Mouse (Mus musculus): ENCODE data around the gene Pde4b. TPM values are rescaled to one million over a fixed set of nuclear protein-coding genes. Genes with fewer than 3 reads are reported as not detected.

The Pde4b gene
- polyA plus RNA-seq, 1 experiment, result 14.3 TPM

- no peak for DNase-seq (ENCODE audit: low read depth in 1 of 2, low spot score in 2 of 2)
- Histone ChIP-seq H3K27me3 (ENCODE audit: control insufficient read depth, insufficient read depth, low read length) (no peaks in the 10 kb centered on the region), H3K36me3 (ENCODE audit: control insufficient read depth, insufficient read depth, low read length) (no peaks in the 10 kb centered on the region), H3K27ac (ENCODE audit: insufficient read depth, low read length) (no peak overlapping the region), H3K4me3 (ENCODE audit: extremely low read depth, insufficient read depth, insufficient read length) (no peak overlapping the region), H3K4me1 (ENCODE audit: control insufficient read depth, insufficient read depth, insufficient read length) (no peaks in the 10 kb centered on the region)
- 68% methylated on average over 9 of the region's 9 CpGs for WGBS
- TF ChIP-seq POLR2A (IDR thresholded peaks at IDR 0.05; ENCODE audit: low read depth, low read length) (no peak), CTCF (IDR thresholded peaks at IDR 0.05; ENCODE audit: extremely low read depth, insufficient read depth, insufficient read length, insufficient replicate concordance) (no peak)
Measured at GRCm38 (mm10) chr4:102432040-102432782, 344.9 kb downstream of the Pde4b start.

DNA sequence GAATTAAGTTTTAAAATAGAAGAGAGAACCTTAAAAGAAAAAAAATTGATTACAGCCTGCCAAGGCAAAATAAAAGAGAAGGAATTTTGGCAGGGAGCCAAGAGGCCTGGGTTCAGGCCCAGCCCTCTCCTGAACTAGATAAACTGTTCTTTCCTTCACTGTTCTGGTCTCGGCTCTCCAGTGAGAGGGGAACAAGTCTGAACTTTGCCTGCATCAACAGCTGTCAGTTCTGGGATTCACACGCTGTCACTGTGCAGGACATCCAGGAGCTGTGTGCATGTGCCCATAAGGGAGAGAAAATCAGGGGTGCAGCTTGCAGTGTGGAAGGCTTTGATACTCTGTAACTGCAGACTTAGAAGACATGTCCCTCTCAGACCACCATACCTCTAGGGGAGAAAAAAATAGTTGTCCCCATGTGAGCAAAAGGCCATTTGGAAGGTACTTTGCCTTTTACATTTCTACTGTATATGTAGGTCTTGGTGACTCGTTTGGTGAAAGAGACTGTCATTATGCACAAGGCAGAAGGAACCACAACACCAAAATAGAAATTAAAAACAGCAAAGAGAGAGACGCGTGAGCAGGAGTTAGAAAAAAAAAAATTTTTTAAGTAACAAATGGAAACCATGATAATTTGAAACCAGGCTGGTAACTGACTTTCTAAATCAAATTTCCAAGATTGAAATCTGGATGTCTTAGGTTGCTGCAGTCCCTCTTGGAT lies 352.2 kb downstream of the Pde4b start:
- no peaks in the 10 kb centered on the region for H3K4me1 ChIP-seq (ENCODE audit: control insufficient read depth, insufficient read depth, insufficient read length)
- TF ChIP-seq POLR2A (IDR thresholded peaks at IDR 0.05; ENCODE audit: low read depth, low read length) (no peak), CTCF (IDR thresholded peaks at IDR 0.05; ENCODE audit: extremely low read depth, insufficient read depth, insufficient read length, insufficient replicate concordance) (no peak)
- no peak overlapping the region for H3K4me3 ChIP-seq (ENCODE audit: extremely low read depth, insufficient read depth, insufficient read length)
- no peak overlapping the region for H3K27ac ChIP-seq (ENCODE audit: insufficient read depth, low read length)
- 78% methylated on average over 5 of the region's 5 CpGs for WGBS
- no peaks in the 10 kb centered on the region for H3K36me3 ChIP-seq (ENCODE audit: control insufficient read depth, insufficient read depth, low read length)
- H3K27me3 ChIP-seq (ENCODE audit: control insufficient read depth, insufficient read depth, low read length), result no peaks in the 10 kb centered on the region
- no peak for DNase-seq (ENCODE audit: low read depth in 1 of 2, low spot score in 2 of 2)

DNA sequence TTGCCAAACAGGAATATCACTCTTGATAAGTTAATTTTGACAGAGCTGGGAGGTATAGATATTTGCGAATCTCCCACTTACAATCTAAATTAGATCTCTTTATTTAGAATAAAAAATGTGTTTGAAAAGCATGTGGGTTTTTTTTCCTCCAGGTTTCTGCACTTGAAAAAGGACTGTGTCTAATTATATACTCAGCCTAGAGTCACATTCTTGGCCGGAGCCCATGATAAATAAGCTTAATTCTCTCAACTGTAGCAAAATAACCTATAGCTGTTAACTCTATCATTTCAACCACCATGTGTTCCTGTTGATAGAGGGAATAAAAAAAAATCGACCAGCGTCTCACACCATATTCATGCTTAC lies 352.8 kb downstream of the Pde4b start:
- no peak overlapping the region for H3K27ac ChIP-seq (ENCODE audit: insufficient read depth, low read length)
- H3K4me1 ChIP-seq (ENCODE audit: control insufficient read depth, insufficient read depth, insufficient read length), result no peaks in the 10 kb centered on the region
- no peaks in the 10 kb centered on the region for H3K36me3 ChIP-seq (ENCODE audit: control insufficient read depth, insufficient read depth, low read length)
- WGBS, result 85% methylated on average over 4 of the region's 4 CpGs
- DNase-seq (ENCODE audit: low read depth in 1 of 2, low spot score in 2 of 2), result no peak
- no peaks in the 10 kb centered on the region for H3K27me3 ChIP-seq (ENCODE audit: control insufficient read depth, insufficient read depth, low read length)
- TF ChIP-seq CTCF (IDR thresholded peaks at IDR 0.05; ENCODE audit: extremely low read depth, insufficient read depth, insufficient read length, insufficient replicate concordance) (no peak), POLR2A (IDR thresholded peaks at IDR 0.05; ENCODE audit: low read depth, low read length) (no peak)
- H3K4me3 ChIP-seq (ENCODE audit: extremely low read depth, insufficient read depth, insufficient read length), result no peak overlapping the region

- WGBS, result 88% methylated on average over 5 of the region's 5 CpGs
- DNase-seq (ENCODE audit: low read depth in 1 of 2, low spot score in 2 of 2), result no peak
- Histone ChIP-seq H3K4me3 (ENCODE audit: extremely low read depth, insufficient read depth, insufficient read length) (no peak overlapping the region), H3K27me3 (ENCODE audit: control insufficient read depth, insufficient read depth, low read length) (no peaks in the 10 kb centered on the region), H3K36me3 (ENCODE audit: control insufficient read depth, insufficient read depth, low read length) (no peaks in the 10 kb centered on the region), H3K4me1 (ENCODE audit: control insufficient read depth, insufficient read depth, insufficient read length) (no peaks in the 10 kb centered on the region), H3K27ac (ENCODE audit: insufficient read depth, low read length) (no peak overlapping the region)
- no peak for TF ChIP-seq CTCF (IDR thresholded peaks at IDR 0.05; ENCODE audit: extremely low read depth, insufficient read depth, insufficient read length, insufficient replicate concordance)
- TF ChIP-seq POLR2A (IDR thresholded peaks at IDR 0.05; ENCODE audit: low read depth, low read length), result no peak
Measured at GRCm38 (mm10) chr4:102443533-102443932, 356.2 kb downstream of the Pde4b start.

GRCm38 (mm10) chr4:102444501-102444900 lies 357.2 kb downstream of the Pde4b start:
- Histone ChIP-seq H3K4me3 (ENCODE audit: extremely low read depth, insufficient read depth, insufficient read length) (no peak overlapping the region), H3K27ac (ENCODE audit: insufficient read depth, low read length) (no peak overlapping the region), H3K27me3 (ENCODE audit: control insufficient read depth, insufficient read depth, low read length) (no peaks in the 10 kb centered on the region), H3K36me3 (ENCODE audit: control insufficient read depth, insufficient read depth, low read length) (no peaks in the 10 kb centered on the region), H3K4me1 (ENCODE audit: control insufficient read depth, insufficient read depth, insufficient read length) (no peaks in the 10 kb centered on the region)
- TF ChIP-seq POLR2A (IDR thresholded peaks at IDR 0.05; ENCODE audit: low read depth, low read length) (no peak), CTCF (IDR thresholded peaks at IDR 0.05; ENCODE audit: extremely low read depth, insufficient read depth, insufficient read length, insufficient replicate concordance) (no peak)
- DNase-seq (ENCODE audit: low read depth in 1 of 2, low spot score in 2 of 2), result no peak
- 90% methylated on average over 3 of the region's 3 CpGs for WGBS

- Histone ChIP-seq H3K4me3 (ENCODE audit: extremely low read depth, insufficient read depth, insufficient read length) (no peak overlapping the region), H3K27me3 (ENCODE audit: control insufficient read depth, insufficient read depth, low read length) (no peaks in the 10 kb centered on the region), H3K4me1 (ENCODE audit: control insufficient read depth, insufficient read depth, insufficient read length) (no peaks in the 10 kb centered on the region), H3K27ac (ENCODE audit: insufficient read depth, low read length) (no peak overlapping the region), H3K36me3 (ENCODE audit: control insufficient read depth, insufficient read depth, low read length) (no peaks in the 10 kb centered on the region)
- DNase-seq (ENCODE audit: low read depth in 1 of 2, low spot score in 2 of 2), result no peak
- TF ChIP-seq CTCF (IDR thresholded peaks at IDR 0.05; ENCODE audit: extremely low read depth, insufficient read depth, insufficient read length, insufficient replicate concordance) (no peak), POLR2A (IDR thresholded peaks at IDR 0.05; ENCODE audit: low read depth, low read length) (no peak)
- 87% methylated on average over 8 of the region's 8 CpGs for WGBS
Measured at GRCm38 (mm10) chr4:102446160-102446945, 359.0 kb downstream of the Pde4b start.

Data from spleen, adult 2 months (tissue).